Mouse (Mus musculus) MN1 (cell line): ENCODE measurements at regions not wholly inside any gene's neighbourhood (a gene's known extent, or its start where the extent isn't known, plus 50 kb on each side); places are given as distances from the start of the nearest gene placed in this dataset.

Source experiments
- DNase-seq: peaks from one replicate; pipeline ENCODE4 v3.0.0-alpha.2; 2016; ENCODE audit warnings: low spot score

- DNase-seq, result peak; percentile 94
Observed at GRCm38 (mm10) chr10:81996742-81997536, 51.0 kb upstream of the Zfp873 start.
